Mouse (Mus musculus) intestine, postnatal 0 days (tissue): ENCODE measurements around the gene Dolk. TPM values are rescaled to one million over a fixed set of nuclear protein-coding genes. Genes with fewer than 3 reads are reported as not detected.
A peak's percentile ranks its signal among the peaks of the same experiment; 100 is the strongest.

ENCODE experiments used
- ATAC-seq: fragments of 200-750 bp; cut with Nextera tagmentation; 2 replicates; pipeline ENCODE4 v1.8.0; 2017; ENCODE audit warnings: mild to moderate bottlenecking, moderate TSS enrichment, moderate library complexity
- H3K27ac ChIP-seq: fragments of 300-500 bp; sonication (generic); 2 replicates; pipeline ENCODE4 v1.5.1; 2014; ENCODE audit warnings: mild to moderate bottlenecking, low read depth, low read length, moderate library complexity
- H3K27me3 ChIP-seq: fragments of 300-500 bp; sonication (generic); replicated peaks from 2 replicates; pipeline ENCODE4 v1.6.1; 2014; ENCODE audit warnings: low read length, mixed read lengths; ENCODE audit not compliant: control insufficient read depth, insufficient read depth
- H3K36me3 ChIP-seq: fragments of 300-500 bp; sonication (generic); 2 replicates; pipeline ENCODE4 v1.6.1; 2014; ENCODE audit warnings: mild to moderate bottlenecking, moderate library complexity; ENCODE audit not compliant: control insufficient read depth, insufficient read depth
- H3K4me1 ChIP-seq: fragments of 300-500 bp; sonication (generic); replicated peaks from 2 replicates; pipeline ENCODE4 v1.6.1; 2014; ENCODE audit warnings: antibody characterized with exemption, low read length, mixed read lengths; ENCODE audit not compliant: control insufficient read depth, insufficient read depth
- H3K4me2 ChIP-seq: fragments of 300-500 bp; sonication (generic); replicated peaks from 2 replicates; pipeline ENCODE4 v1.6.1; 2014; ENCODE audit warnings: low read depth, mild to moderate bottlenecking, moderate library complexity
- H3K4me3 ChIP-seq: fragments of 300-500 bp; sonication (generic); 2 replicates; pipeline ENCODE4 v1.5.1; 2014; ENCODE audit warnings: low read depth, low read length
- H3K9ac ChIP-seq: fragments of 300-500 bp; sonication (generic); 2 replicates; pipeline ENCODE4 v1.6.1; 2014; ENCODE audit warnings: mild to moderate bottlenecking, low read depth, low read length
- H3K9me3 ChIP-seq: fragments of 300-500 bp; sonication (generic); 2 replicates; pipeline ENCODE4 v1.6.1; 2016; ENCODE audit warnings: mixed run types; ENCODE audit not compliant: control insufficient read depth
- CTCF ChIP-seq: sonication (generic); IDR thresholded peaks from 2 replicates; pipeline ENCODE4 v1.5.1; 2016; ENCODE audit warnings: low read depth, mild to moderate bottlenecking, control low read depth, antibody characterized with exemption, moderate library complexity
- WGBS: fragments of 180-500 bp; shearing (Covaris S2); extraction: QIAGEN DNeasy Blood & Tissue Kit; methylation state at CpG from one replicate; pipeline ENCODE4 v1.1.7; 2014; 5-methylcytosine and 5-hydroxymethylcytosine counted together
- polyA plus RNA-seq: library from polyadenylated mRNA; unstranded; fragments of >200 nt; fragmentation: Nextera tagmentation; extraction: Ambion mirVana; gene quantifications from 2 replicates; pipeline ENCODE4 v1.2.1, GENCODE M21; 2015

Gene Dolk
- polyA plus RNA-seq, 1 experiment from 2014 or later: 23.7 TPM

DNA sequence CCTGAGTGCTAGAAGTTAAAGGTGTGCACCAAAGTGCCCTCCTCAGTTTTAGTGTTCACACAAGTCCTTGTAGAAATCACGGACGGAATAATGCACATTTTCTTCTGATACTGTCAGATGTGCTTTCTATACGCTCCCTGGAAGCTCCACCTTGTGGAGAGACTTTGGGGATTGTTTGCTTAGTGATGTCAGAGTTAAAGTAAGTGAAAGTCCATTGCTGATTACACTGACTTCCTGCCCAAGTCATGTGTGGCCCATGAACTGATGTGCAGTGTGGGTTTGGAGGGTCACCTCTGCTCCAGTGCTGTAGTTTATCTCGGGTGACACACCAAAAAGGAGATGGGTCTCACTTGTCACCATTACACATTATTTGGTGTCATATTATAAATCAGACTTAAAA is 33.1 kb upstream of the Dolk start:
- 48% methylated on average over 4 of the region's 4 CpGs for WGBS
- TF ChIP-seq CTCF: peak; percentile 58
- Histone ChIP-seq H3K4me1 (no peaks in the 10 kb centered on the region), H3K4me2 (no peak overlapping the region), H3K27ac (no peak overlapping the region), H3K9ac (no peak overlapping the region), H3K9me3 (no peaks in the 10 kb centered on the region), H3K4me3 (no peak overlapping the region), H3K27me3 (no peaks in the 10 kb centered on the region), H3K36me3 (peaks cover 88% of the 10 kb centered on the region)
- peak; percentile 53 for ATAC-seq

DNA sequence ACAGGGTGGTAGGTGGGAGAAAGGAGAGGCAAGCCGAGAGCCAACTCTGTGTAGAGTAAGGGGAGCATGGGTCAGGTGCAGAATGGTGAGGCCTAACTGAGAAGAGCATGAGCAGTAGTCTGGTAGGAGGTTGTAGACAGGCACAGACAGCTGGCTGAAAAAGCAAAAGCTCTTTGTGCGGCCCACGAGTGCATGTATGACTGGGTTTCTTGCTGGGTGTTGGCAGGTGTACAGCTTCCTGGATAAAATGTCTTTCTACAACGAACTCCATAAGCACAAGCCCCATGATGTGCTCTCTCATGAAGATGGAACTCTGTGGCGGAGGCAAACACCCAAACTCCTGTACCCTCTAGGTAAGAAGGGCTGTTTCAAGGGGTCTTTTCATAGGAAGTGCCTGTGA is 30.8 kb upstream of the Dolk start:
- H3K9me3 ChIP-seq: no peaks in the 10 kb centered on the region
- TF ChIP-seq CTCF: no peak
- no peaks in the 10 kb centered on the region for H3K27me3 ChIP-seq
- H3K27ac ChIP-seq: 0 out of 2 replicates have a peak overlapping the region, but pooled peaks have one; percentile 41
- ATAC-seq: no peak
- H3K36me3 ChIP-seq: peaks cover 87% of the 10 kb centered on the region
- no peak overlapping the region for H3K4me3 ChIP-seq
- no peak overlapping the region for H3K9ac ChIP-seq
- WGBS: 96% methylated on average over 5 of the region's 5 CpGs
- H3K4me1 ChIP-seq: no peaks in the 10 kb centered on the region
- no peak overlapping the region for H3K4me2 ChIP-seq

DNA sequence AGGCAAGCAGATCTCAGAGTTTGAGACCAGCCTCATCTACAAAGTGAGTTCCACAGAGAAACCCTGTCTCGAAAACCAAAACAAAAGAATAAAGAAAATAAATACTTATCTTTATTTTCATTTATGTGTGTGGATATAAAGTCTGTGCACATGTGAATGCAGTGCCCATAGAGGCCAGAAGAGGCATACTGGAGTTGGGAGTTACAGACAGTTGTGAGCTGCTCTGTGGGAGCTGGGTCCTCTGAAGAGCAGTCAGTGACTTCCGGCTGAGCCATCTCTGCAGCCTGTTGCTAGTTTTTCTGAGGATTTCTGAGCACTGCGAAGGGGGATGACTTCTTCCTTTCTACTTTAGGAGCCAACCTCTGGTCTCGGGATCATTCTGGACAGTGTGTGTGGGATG is 30.0 kb upstream of the Dolk start:
- Histone ChIP-seq H3K4me3 (no peak overlapping the region), H3K27me3 (no peaks in the 10 kb centered on the region), H3K9ac (no peak overlapping the region), H3K9me3 (no peaks in the 10 kb centered on the region), H3K36me3 (peaks cover 85% of the 10 kb centered on the region), H3K27ac (no peak overlapping the region), H3K4me1 (no peaks in the 10 kb centered on the region), H3K4me2 (no peak overlapping the region)
- 0 out of 2 replicates have a peak, but pooled peaks have one; percentile 23 for TF ChIP-seq CTCF
- 92% methylated on average over 4 of the region's 4 CpGs for WGBS
- no peak for ATAC-seq

DNA sequence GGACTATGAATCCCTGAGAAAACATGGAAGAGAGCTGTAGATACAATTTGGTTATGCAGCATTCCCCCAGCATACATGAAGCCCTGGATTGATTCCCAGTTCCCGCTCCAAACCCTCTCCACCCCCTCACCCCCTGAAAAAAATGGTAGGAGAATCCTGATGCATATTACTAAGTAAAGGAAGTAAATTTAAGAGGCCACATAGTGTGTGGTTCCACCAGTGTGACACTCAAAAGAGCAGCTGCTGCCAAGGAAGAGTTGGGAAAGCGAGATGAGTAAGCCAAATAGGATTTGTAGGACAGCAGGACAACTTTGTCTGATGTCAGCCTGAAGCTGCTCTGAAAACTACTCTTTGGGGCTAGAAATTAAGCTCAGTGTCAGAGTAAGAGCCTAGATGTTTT is 25.3 kb upstream of the Dolk start:
- WGBS: 97% methylated on average over 2 of the region's 2 CpGs
- ATAC-seq: no peak
- H3K36me3 ChIP-seq: peaks cover 92% of the 10 kb centered on the region

DNA sequence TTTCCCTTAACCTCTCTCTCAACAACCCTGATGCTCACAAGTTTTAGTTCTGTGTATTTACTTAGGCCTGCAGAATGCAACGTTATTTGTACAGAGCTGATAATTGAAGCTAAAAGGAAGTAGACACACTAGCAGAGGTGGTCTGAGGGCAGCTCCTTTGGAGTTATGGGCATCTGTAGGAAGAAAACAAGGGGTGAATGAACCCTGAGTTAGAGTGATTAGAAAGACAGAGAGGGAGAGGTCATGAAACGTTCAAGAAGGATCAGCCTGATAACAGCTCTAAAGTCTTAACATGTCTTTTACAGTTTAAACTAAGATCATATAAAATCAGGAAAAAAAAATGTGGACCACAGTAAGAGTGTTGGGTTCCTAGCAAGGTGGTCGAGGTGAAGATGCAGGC is 23.2 kb upstream of the Dolk start:
- no peak for ATAC-seq
- no peaks in the 10 kb centered on the region for H3K4me1 ChIP-seq
- no peak overlapping the region for H3K9ac ChIP-seq
- no peak overlapping the region for H3K4me3 ChIP-seq
- no peak overlapping the region for H3K27ac ChIP-seq
- 70% methylated on average over 3 of the region's 3 CpGs for WGBS
- TF ChIP-seq CTCF: no peak
- no peaks in the 10 kb centered on the region for H3K9me3 ChIP-seq
- H3K36me3 ChIP-seq: peaks cover 89% of the 10 kb centered on the region
- H3K27me3 ChIP-seq: no peaks in the 10 kb centered on the region
- H3K4me2 ChIP-seq: no peak overlapping the region

More for the DNA sequence above, 25.3 kb upstream of the Dolk start:
- TF ChIP-seq CTCF: no peak
- Histone ChIP-seq H3K4me2 (no peak overlapping the region), H3K9ac (no peak overlapping the region), H3K4me1 (no peaks in the 10 kb centered on the region), H3K9me3 (no peaks in the 10 kb centered on the region), H3K4me3 (no peak overlapping the region), H3K27me3 (no peaks in the 10 kb centered on the region), H3K27ac (no peak overlapping the region)

DNA sequence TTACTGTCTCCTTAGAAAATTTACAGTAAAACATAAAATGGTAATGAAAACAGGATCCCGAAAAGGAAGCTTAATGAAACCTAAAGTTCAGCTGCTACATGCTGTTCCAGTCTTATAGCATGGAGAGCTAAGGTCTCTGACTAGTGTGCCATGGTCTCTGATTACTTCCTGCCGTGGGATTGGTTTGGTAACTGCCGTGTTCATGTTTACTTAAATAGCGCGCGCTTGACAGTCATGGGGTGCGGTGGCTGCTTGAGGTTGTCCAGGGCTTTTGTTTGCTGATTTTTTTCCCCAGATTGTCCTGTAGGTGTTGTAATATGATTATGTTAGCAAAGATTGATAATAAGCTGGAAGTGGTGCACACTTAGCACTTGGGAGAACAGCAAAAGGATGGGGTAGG is 20.0 kb upstream of the Dolk start:
- H3K27ac ChIP-seq: no peak overlapping the region
- no peak for ATAC-seq
- no peaks in the 10 kb centered on the region for H3K4me1 ChIP-seq
- no peaks in the 10 kb centered on the region for H3K9me3 ChIP-seq
- TF ChIP-seq CTCF: no peak
- peaks cover 89% of the 10 kb centered on the region for H3K36me3 ChIP-seq
- H3K4me3 ChIP-seq: no peak overlapping the region
- H3K27me3 ChIP-seq: no peaks in the 10 kb centered on the region
- WGBS: 81% methylated on average over 7 of the region's 7 CpGs
- H3K9ac ChIP-seq: no peak overlapping the region
- no peak overlapping the region for H3K4me2 ChIP-seq

DNA sequence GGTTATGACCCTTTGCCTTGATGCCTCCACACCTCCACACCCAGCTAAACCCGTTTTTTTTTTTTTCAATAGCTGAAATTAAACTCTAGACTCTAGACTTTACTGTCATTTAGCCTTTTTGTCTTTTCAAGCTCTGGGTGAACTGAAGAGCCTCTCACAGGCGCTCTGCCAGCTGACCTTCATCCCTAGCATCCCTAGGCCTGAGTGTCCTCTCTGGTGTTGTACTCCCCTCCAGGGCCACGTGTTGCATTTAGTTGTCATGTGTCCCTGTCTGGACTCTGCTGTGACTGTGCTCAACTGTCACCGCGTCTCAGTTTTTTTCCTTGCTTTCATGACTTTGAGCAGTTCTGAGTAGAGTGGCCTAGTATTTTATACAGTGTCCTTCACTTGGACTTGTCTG is 13.8 kb upstream of the Dolk start:
- H3K36me3 ChIP-seq: peaks cover 58% of the 10 kb centered on the region
- no peak for ATAC-seq

More for the DNA sequence above, 13.8 kb upstream of the Dolk start:
- H3K9me3 ChIP-seq: no peaks in the 10 kb centered on the region
- no peaks in the 10 kb centered on the region for H3K27me3 ChIP-seq
- TF ChIP-seq CTCF: no peak
- H3K4me2 ChIP-seq: no peak overlapping the region
- H3K27ac ChIP-seq: no peak overlapping the region
- WGBS: 86% methylated on average over 5 of the region's 5 CpGs
- H3K9ac ChIP-seq: no peak overlapping the region
- H3K4me1 ChIP-seq: no peaks in the 10 kb centered on the region
- no peak overlapping the region for H3K4me3 ChIP-seq
